Mouse (Mus musculus): ENCODE data around the gene Pik3c2g. TPM values are rescaled to one million over a fixed set of nuclear protein-coding genes. Genes with fewer than 3 reads are reported as not detected.

The Pik3c2g gene
- polyA plus RNA-seq, 1 experiment: not detected

DNA sequence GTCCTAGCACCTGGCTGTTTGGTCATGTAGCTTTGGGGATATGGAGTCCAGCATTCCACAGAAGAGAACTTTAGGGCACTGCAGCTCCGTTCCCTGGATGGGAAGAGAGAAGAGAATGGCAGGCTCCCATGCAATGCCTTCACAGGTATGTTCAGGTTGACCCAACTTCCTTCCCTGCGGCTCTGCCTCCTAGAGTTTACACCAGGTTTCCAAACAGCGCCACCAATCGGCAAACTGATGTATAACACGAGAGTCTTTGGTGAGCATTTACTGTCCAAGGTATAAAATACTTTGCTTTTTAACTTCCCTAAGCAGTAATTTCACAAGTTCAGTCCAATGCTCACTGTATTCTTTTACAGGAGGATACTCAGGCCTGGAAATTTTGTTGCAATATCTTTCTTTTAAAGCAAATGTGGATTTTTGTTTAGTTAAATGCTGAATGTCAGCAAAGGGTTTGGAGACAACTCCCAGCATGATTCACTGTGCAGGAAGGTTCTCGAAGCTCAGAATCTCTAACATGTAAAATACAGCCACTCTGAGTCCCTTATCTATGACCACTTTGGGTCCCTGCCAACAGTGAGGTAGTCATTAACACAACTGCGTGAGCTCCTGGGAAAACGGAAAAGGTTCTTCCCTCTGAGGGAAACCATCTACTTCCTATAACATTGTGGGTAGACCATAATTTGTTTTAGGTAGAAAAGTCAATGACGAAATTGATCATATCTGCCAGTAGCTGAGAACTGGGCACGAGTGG lies 10.6 kb upstream of the Pik3c2g start:
- Histone ChIP-seq H3K79me2 (ENCODE audit: control insufficient read depth, insufficient read depth) (no peaks in the 10 kb centered on the region), H3K27me3 (ENCODE audit: control insufficient read depth, insufficient read depth, insufficient read length) (no peaks in the 10 kb centered on the region), H3ac (ENCODE audit: control insufficient read depth, insufficient read length) (no peak overlapping the region), H3K4me3 (no peak overlapping the region), H3K36me3 (ENCODE audit: control insufficient read depth, insufficient read depth) (no peaks in the 10 kb centered on the region), H3K4me2 (ENCODE audit: low read depth) (no peak overlapping the region)
- TF ChIP-seq CEBPB (IDR thresholded peaks at IDR 0.05; ENCODE audit: insufficient read depth, poor library complexity, severe bottlenecking) (no peak), MAX (IDR thresholded peaks at IDR 0.05; ENCODE audit: low read depth) (no peak)

DNA sequence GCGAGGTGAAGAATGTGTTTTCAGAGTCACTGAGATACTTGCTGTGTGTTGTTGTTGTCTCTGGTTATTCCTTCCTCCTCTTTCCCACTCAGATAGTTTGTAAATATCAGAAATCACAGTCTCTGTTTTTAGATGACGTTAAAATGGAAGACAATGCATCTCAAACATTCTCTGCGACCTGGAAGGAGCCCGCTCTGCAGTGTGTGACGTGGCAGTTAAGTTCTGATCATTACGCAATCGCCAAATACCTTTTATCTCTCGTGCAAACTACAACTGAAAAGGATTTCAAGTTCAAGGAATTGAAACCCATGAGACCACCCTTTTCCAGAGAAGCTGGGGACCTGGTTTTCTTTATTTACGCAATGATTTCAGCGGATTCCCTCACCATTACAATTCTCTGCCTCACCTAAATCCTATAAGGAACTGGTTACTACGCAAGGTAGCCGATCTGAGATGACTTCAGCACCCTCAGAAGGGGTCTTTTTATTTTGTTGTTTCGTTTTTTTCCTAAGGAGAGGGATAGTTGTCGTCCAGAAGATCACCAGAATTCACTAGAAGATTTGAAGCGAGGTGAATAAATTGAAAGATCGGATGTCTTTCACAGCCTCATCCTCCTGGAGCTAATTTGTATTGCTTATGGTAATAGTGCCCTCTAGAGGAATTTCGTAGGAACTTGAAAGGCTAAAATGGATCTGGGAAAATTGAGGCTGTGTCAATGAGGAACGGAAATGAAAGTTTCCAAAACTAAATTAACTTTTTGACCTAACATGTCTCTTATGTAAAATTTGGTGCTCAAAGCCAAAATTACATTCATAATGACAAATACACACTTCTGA lies 9.8 kb upstream of the Pik3c2g start:
- no peaks in the 10 kb centered on the region for H3K36me3 ChIP-seq (ENCODE audit: control insufficient read depth, insufficient read depth)
- TF ChIP-seq POLR2A (IDR thresholded peaks at IDR 0.05; ENCODE audit: insufficient read length, low read depth): no peak
- no peak for TF ChIP-seq CEBPB (IDR thresholded peaks at IDR 0.05; ENCODE audit: insufficient read depth, poor library complexity, severe bottlenecking)
- TF ChIP-seq POLR2AphosphoS2 (IDR thresholded peaks at IDR 0.05; ENCODE audit: insufficient read length, low read depth): no peak
- no peak for TF ChIP-seq MYOG (IDR thresholded peaks at IDR 0.05; ENCODE audit: control insufficient read depth in 1 of 3, insufficient read depth in 1 of 3, insufficient read length in 2 of 3, low read depth in 2 of 3)
- no peak for TF ChIP-seq E2F4 (IDR thresholded peaks at IDR 0.05; ENCODE audit: insufficient read depth)
- TF ChIP-seq MYOD1 (IDR thresholded peaks at IDR 0.05; ENCODE audit: control insufficient read depth in 1 of 3, insufficient read length in 2 of 3, low read depth in 2 of 3): no peak
- TF ChIP-seq SRF (IDR thresholded peaks at IDR 0.05; ENCODE audit: control insufficient read depth, insufficient read length, low read depth): no peak
- TF ChIP-seq TCF3 (IDR thresholded peaks at IDR 0.05; ENCODE audit: insufficient read length, low read depth): no peak
- no peak for TF ChIP-seq MAX (IDR thresholded peaks at IDR 0.05; ENCODE audit: low read depth)
- TF ChIP-seq TCF12 (IDR thresholded peaks at IDR 0.05; ENCODE audit: insufficient read depth, poor library complexity, severe bottlenecking): no peak
- no peak for TF ChIP-seq USF1 (IDR thresholded peaks at IDR 0.05; ENCODE audit: low read depth)
- no peak for TF ChIP-seq REST (IDR thresholded peaks at IDR 0.05; ENCODE audit: insufficient read depth, insufficient read length)
- no peak overlapping the region for H3K4me3 ChIP-seq
- H3ac ChIP-seq (ENCODE audit: control insufficient read depth, insufficient read length): no peak overlapping the region
- H3K79me2 ChIP-seq (ENCODE audit: control insufficient read depth, insufficient read depth): no peaks in the 10 kb centered on the region
- no peaks in the 10 kb centered on the region for H3K27me3 ChIP-seq (ENCODE audit: control insufficient read depth, insufficient read depth, insufficient read length)
- no peak overlapping the region for H3K4me2 ChIP-seq (ENCODE audit: low read depth)

DNA sequence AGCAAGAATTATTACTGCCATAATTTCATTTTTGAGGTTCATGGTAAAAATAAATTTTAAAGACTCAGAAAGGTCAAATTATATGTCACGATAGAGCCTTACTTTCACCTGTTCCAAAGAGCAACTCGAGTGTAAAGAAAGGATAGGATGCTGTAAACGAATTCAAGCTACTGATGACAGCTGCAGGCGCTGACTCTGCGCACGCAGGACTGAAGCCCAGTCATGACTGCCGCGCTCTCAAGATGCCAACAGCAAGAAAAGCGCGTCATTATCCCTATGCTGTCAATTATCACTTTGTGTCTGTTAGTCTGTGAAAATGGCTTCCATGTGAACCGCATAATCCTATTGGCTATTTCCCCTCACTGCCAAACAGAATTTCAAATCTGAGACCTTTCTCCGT lies 457 bp downstream of the Pik3c2g start:
- H3K27me3 ChIP-seq (ENCODE audit: control insufficient read depth, insufficient read depth, insufficient read length): no peaks in the 10 kb centered on the region
- no peak overlapping the region for H3K4me3 ChIP-seq
- H3K4me2 ChIP-seq (ENCODE audit: low read depth): no peak overlapping the region
- TF ChIP-seq MAX (IDR thresholded peaks at IDR 0.05; ENCODE audit: low read depth) (no peak), TCF12 (IDR thresholded peaks at IDR 0.05; ENCODE audit: insufficient read depth, poor library complexity, severe bottlenecking) (no peak), MYOG (IDR thresholded peaks at IDR 0.05; ENCODE audit: control insufficient read depth in 1 of 3, insufficient read depth in 1 of 3, insufficient read length in 2 of 3, low read depth in 2 of 3) (no peak), MYOD1 (IDR thresholded peaks at IDR 0.05; ENCODE audit: control insufficient read depth in 1 of 3, insufficient read length in 2 of 3, low read depth in 2 of 3) (no peak), REST (IDR thresholded peaks at IDR 0.05; ENCODE audit: insufficient read depth, insufficient read length) (no peak), CEBPB (IDR thresholded peaks at IDR 0.05; ENCODE audit: insufficient read depth, poor library complexity, severe bottlenecking) (no peak), USF1 (IDR thresholded peaks at IDR 0.05; ENCODE audit: low read depth) (no peak), TCF3 (IDR thresholded peaks at IDR 0.05; ENCODE audit: insufficient read length, low read depth) (no peak), SRF (IDR thresholded peaks at IDR 0.05; ENCODE audit: control insufficient read depth, insufficient read length, low read depth) (no peak)
- no peak overlapping the region for H3ac ChIP-seq (ENCODE audit: control insufficient read depth, insufficient read length)
- no peaks in the 10 kb centered on the region for H3K79me2 ChIP-seq (ENCODE audit: control insufficient read depth, insufficient read depth)
- no peaks in the 10 kb centered on the region for H3K36me3 ChIP-seq (ENCODE audit: control insufficient read depth, insufficient read depth)

- no peak overlapping the region for H3K4me2 ChIP-seq (ENCODE audit: low read depth)
These were observed 1.4 kb downstream of the Pik3c2g start for GRCm38 (mm10) chr6:139588409-139588808.

More at GRCm38 (mm10) chr6:139588409-139588808, 1.4 kb downstream of the Pik3c2g start:
- H3K27me3 ChIP-seq (ENCODE audit: control insufficient read depth, insufficient read depth, insufficient read length): no peaks in the 10 kb centered on the region
- H3K79me2 ChIP-seq (ENCODE audit: control insufficient read depth, insufficient read depth): no peaks in the 10 kb centered on the region
- TF ChIP-seq POLR2AphosphoS2 (IDR thresholded peaks at IDR 0.05; ENCODE audit: insufficient read length, low read depth): no peak
- TF ChIP-seq MYOD1 (IDR thresholded peaks at IDR 0.05; ENCODE audit: control insufficient read depth in 1 of 3, insufficient read length in 2 of 3, low read depth in 2 of 3): no peak
- no peak for TF ChIP-seq TCF3 (IDR thresholded peaks at IDR 0.05; ENCODE audit: insufficient read length, low read depth)
- no peak for TF ChIP-seq USF1 (IDR thresholded peaks at IDR 0.05; ENCODE audit: low read depth)
- TF ChIP-seq POLR2A (IDR thresholded peaks at IDR 0.05; ENCODE audit: insufficient read length, low read depth): no peak
- no peak for TF ChIP-seq SRF (IDR thresholded peaks at IDR 0.05; ENCODE audit: control insufficient read depth, insufficient read length, low read depth)
- no peak for TF ChIP-seq MAX (IDR thresholded peaks at IDR 0.05; ENCODE audit: low read depth)
- TF ChIP-seq TCF12 (IDR thresholded peaks at IDR 0.05; ENCODE audit: insufficient read depth, poor library complexity, severe bottlenecking): no peak
- no peak for TF ChIP-seq CEBPB (IDR thresholded peaks at IDR 0.05; ENCODE audit: insufficient read depth, poor library complexity, severe bottlenecking)
- TF ChIP-seq REST (IDR thresholded peaks at IDR 0.05; ENCODE audit: insufficient read depth, insufficient read length): no peak
- TF ChIP-seq E2F4 (IDR thresholded peaks at IDR 0.05; ENCODE audit: insufficient read depth): no peak
- no peak for TF ChIP-seq MYOG (IDR thresholded peaks at IDR 0.05; ENCODE audit: control insufficient read depth in 1 of 3, insufficient read depth in 1 of 3, insufficient read length in 2 of 3, low read depth in 2 of 3)
- no peak overlapping the region for H3ac ChIP-seq (ENCODE audit: control insufficient read depth, insufficient read length)
- no peak overlapping the region for H3K4me3 ChIP-seq
- no peaks in the 10 kb centered on the region for H3K36me3 ChIP-seq (ENCODE audit: control insufficient read depth, insufficient read depth)
